Mouse (Mus musculus) embryonic fibroblast, embryonic 13.5 days (primary cell): ENCODE data around the gene Gm6096.

ENCODE experiments used
- CTCF ChIP-seq: IDR thresholded peaks from 2 replicates; pipeline ENCODE4 v1.5.1; 2011; ENCODE audit warnings: mild to moderate bottlenecking, control low read depth, low read length, moderate library complexity, borderline replicate concordance; ENCODE audit not compliant: insufficient read depth
- POLR2A ChIP-seq: IDR thresholded peaks from 2 replicates; pipeline ENCODE4 v1.6.1; 2011; ENCODE audit warnings: low read depth, mild to moderate bottlenecking, control low read depth, low read length, moderate library complexity

DNA sequence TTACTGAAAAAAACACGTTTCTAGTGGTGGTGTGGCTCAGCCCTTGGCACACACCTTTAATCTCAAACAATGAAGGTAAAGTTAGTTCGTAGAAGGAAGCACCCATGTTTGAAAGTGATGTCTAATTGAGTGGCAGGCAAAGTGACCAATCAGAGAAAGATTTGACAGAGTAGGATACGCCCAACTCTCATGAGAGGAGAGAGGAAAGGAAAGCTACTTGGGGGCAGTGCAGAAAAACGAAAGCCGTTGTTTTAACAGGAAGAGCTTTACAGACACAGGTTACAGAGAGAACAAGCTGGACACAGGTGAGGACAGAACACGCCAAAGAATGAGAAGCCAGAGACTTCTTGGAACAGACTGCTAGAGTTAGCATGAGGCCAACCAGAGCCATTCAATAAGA lies 44.5 kb upstream of the Gm6096 start:
- TF ChIP-seq POLR2A (no peak), CTCF (no peak)
